Mouse (Mus musculus) forebrain, embryonic 13.5 days (tissue): ENCODE data around the gene Setd7. TPM values are rescaled to one million over a fixed set of nuclear protein-coding genes. Genes with fewer than 3 reads are reported as not detected.
"Not testable (repeated sequence)": the region's sequence is repeated elsewhere in the genome, so short reads cannot be mapped to it uniquely, and the experiment has no call there.

Experiments
- ATAC-seq: fragments of 200-750 bp; cut with Nextera tagmentation; 2 replicates; pipeline ENCODE4 v1.8.0; 2017
- H3K27ac ChIP-seq: fragments of 300-500 bp; sonication (generic); 2 replicates; pipeline ENCODE4 v1.5.1; 2015; ENCODE audit warnings: inconsistent platforms, mild to moderate bottlenecking, moderate library complexity
- H3K27me3 ChIP-seq: fragments of 300-500 bp; sonication (generic); 2 replicates; pipeline ENCODE4 v1.6.1; 2015; ENCODE audit warnings: mild to moderate bottlenecking, inconsistent platforms
- H3K36me3 ChIP-seq: fragments of 300-500 bp; sonication (generic); 2 replicates; pipeline ENCODE4 v1.6.1; 2015; ENCODE audit warnings: mild to moderate bottlenecking, inconsistent platforms; ENCODE audit not compliant: poor library complexity, severe bottlenecking
- H3K4me1 ChIP-seq: fragments of 300-500 bp; sonication (generic); 2 replicates; pipeline ENCODE4 v1.6.1; 2015; ENCODE audit warnings: inconsistent platforms
- H3K4me2 ChIP-seq: fragments of 300-500 bp; sonication (generic); 2 replicates; pipeline ENCODE4 v1.6.1; 2015; ENCODE audit warnings: inconsistent platforms, mild to moderate bottlenecking, moderate library complexity
- H3K4me3 ChIP-seq: fragments of 300-500 bp; sonication (generic); 2 replicates; pipeline ENCODE4 v1.5.1; 2015; ENCODE audit warnings: mild to moderate bottlenecking, inconsistent platforms
- H3K9ac ChIP-seq: fragments of 300-500 bp; sonication (generic); 2 replicates; pipeline ENCODE4 v1.6.1; 2015; ENCODE audit warnings: mild to moderate bottlenecking, inconsistent platforms
- H3K9me3 ChIP-seq: fragments of 300-500 bp; sonication (generic); replicated peaks from 2 replicates; pipeline ENCODE4 v1.6.1; 2016; ENCODE audit warnings: inconsistent platforms
- WGBS: fragments of 180-500 bp; shearing (Covaris S2); methylation state at CpG from one replicate; pipeline ENCODE4 v1.1.7; 2015; 5-methylcytosine and 5-hydroxymethylcytosine counted together
- polyA plus RNA-seq: library from polyadenylated mRNA; unstranded; fragments of >200 nt; fragmentation: Nextera tagmentation; extraction: Ambion mirVana; gene quantifications from 2 replicates; pipeline ENCODE4 v1.2.1, GENCODE M21; 2015

Gene Setd7
- polyA plus RNA-seq, 1 experiment from 2014 or later = 5.1 TPM

GRCm38 (mm10) chr3:51583574-51584391, 23.1 kb upstream of the Setd7 start:
- WGBS = 30% methylated on average over 18 of the region's 18 CpGs
- Histone ChIP-seq H3K9me3 (no peaks in the 10 kb centered on the region), H3K36me3 (no peaks in the 10 kb centered on the region), H3K27me3 (no peaks in the 10 kb centered on the region), H3K9ac (peak overlapping the region; percentile 18; the same call in 1 of the 2 replicates), H3K4me2 (no peak overlapping the region), H3K27ac (no peak overlapping the region), H3K4me1 (0 out of 2 replicates have a peak, but pooled peaks cover 5% of the 10 kb centered on the region), H3K4me3 (no peak overlapping the region)
- ATAC-seq = peak; percentile 87

DNA sequence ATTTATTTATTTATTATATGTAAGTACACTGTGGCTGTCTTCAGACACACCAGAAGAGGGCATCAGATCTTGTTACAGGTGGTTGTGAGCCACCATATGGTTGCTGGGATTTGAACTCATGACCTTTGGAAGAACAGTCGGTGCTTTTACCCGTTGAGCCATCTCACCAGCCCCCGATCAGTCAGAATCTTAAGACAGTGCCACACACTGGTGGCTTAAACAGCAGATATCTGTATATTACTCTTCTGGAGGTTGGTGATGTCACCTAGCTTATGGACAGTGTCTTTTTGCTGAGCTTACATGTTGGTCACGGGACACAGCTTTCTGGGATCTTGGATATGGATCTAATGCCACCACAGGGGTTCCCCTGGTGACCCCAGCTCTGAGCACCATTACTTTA, 18.6 kb upstream of the Setd7 start:
- ATAC-seq, H3K27ac ChIP-seq, H3K9me3 ChIP-seq, H3K9ac ChIP-seq, H3K27me3 ChIP-seq, H3K36me3 ChIP-seq, H3K4me1 ChIP-seq, H3K4me2 ChIP-seq, H3K4me3 ChIP-seq: not testable (repeated sequence)
- 78% methylated on average over 4 of the region's 4 CpGs for WGBS

GRCm38 (mm10) chr3:51577816-51578749, 17.4 kb upstream of the Setd7 start:
- H3K9ac ChIP-seq = no peak overlapping the region
- no peak overlapping the region for H3K4me3 ChIP-seq
- peaks cover 6% of the 10 kb centered on the region; the same call in 1 of the 2 replicates for H3K4me1 ChIP-seq
- H3K9me3 ChIP-seq = no peaks in the 10 kb centered on the region
- no peak overlapping the region for H3K27ac ChIP-seq
- no peak for ATAC-seq
- WGBS = 85% methylated on average over 12 of the region's 12 CpGs
- H3K36me3 ChIP-seq = no peaks in the 10 kb centered on the region
- no peaks in the 10 kb centered on the region for H3K27me3 ChIP-seq
- H3K4me2 ChIP-seq = no peak overlapping the region

DNA sequence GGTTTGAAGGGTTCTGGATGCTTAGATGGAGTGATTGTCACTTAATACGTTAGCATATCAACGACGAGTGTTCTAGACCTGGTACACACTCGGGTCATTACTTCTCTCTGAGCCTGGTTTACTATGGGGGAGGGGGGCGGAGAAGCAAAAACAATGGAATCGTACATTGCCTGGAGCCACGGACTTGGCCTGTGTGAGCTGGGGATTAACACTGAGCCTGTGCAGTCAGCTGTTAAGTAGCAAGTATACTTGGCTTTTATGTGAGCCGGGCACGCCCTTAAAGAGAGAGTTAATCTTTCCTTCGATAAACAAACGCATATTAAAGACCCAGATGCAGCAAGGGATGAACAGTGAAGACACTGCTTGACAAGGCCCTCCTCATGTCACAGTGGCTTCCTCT, 16.7 kb upstream of the Setd7 start:
- WGBS = 27% methylated on average over 11 of the region's 11 CpGs
- no peak for ATAC-seq
- H3K27ac ChIP-seq = no peak overlapping the region

DNA sequence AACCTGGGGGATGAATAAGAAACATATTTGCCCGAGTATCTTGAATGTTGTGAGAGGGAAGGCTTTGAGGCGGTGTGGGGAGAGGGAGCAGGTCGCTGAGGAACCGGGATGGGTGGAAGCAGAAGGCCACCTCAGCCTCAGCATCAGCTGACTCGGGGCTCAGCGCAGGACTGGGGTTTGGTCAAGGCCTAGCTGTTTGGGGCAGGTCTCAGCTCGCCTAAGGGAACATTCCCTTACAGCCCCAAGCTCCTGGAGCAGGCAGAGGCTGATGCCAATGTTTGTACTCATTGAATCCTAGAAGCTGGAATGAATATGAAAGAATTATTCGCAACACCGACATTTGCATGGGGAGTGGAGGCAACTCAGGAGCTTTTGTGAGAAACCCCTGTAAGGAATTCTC, 13.2 kb upstream of the Setd7 start:
- no peaks in the 10 kb centered on the region for H3K36me3 ChIP-seq
- no peak overlapping the region for H3K4me3 ChIP-seq
- ATAC-seq = no peak
- H3K27me3 ChIP-seq = no peaks in the 10 kb centered on the region
- 64% methylated on average over 9 of the region's 9 CpGs for WGBS
- no peak overlapping the region for H3K4me2 ChIP-seq
- H3K27ac ChIP-seq = no peak overlapping the region
- H3K4me1 ChIP-seq = peaks cover 6% of the 10 kb centered on the region; the same call in 1 of the 2 replicates
- H3K9me3 ChIP-seq = no peaks in the 10 kb centered on the region
- no peak overlapping the region for H3K9ac ChIP-seq

More for the DNA sequence above, 16.7 kb upstream of the Setd7 start:
- H3K4me3 ChIP-seq = no peak overlapping the region
- no peaks in the 10 kb centered on the region for H3K27me3 ChIP-seq
- H3K36me3 ChIP-seq = no peaks in the 10 kb centered on the region
- peaks cover 6% of the 10 kb centered on the region; the same call in 1 of the 2 replicates for H3K4me1 ChIP-seq
- H3K4me2 ChIP-seq = no peak overlapping the region
- H3K9me3 ChIP-seq = no peaks in the 10 kb centered on the region
- no peak overlapping the region for H3K9ac ChIP-seq

- H3K27ac ChIP-seq = no peak overlapping the region
- 97% methylated on average over 4 of the region's 4 CpGs for WGBS
- no peaks in the 10 kb centered on the region for H3K4me1 ChIP-seq
- H3K4me2 ChIP-seq = no peak overlapping the region
- no peak overlapping the region for H3K9ac ChIP-seq
- no peaks in the 10 kb centered on the region for H3K27me3 ChIP-seq
- H3K4me3 ChIP-seq = no peak overlapping the region
- H3K9me3 ChIP-seq = no peaks in the 10 kb centered on the region
- no peaks in the 10 kb centered on the region for H3K36me3 ChIP-seq
- ATAC-seq = no peak
These were observed 9.5 kb upstream of the Setd7 start for GRCm38 (mm10) chr3:51570200-51570599.

GRCm38 (mm10) chr3:51561993-51562385, 1.3 kb upstream of the Setd7 start:
- H3K9ac ChIP-seq = no peak overlapping the region
- no peaks in the 10 kb centered on the region for H3K9me3 ChIP-seq
- WGBS = 54% methylated on average over 6 of the region's 6 CpGs
- peaks cover 34% of the 10 kb centered on the region for H3K4me1 ChIP-seq
- H3K4me2 ChIP-seq = peak overlapping the region; percentile 94
- no peaks in the 10 kb centered on the region for H3K27me3 ChIP-seq
- no peak for ATAC-seq
- peak overlapping the region; percentile 80 for H3K4me3 ChIP-seq
- H3K27ac ChIP-seq = 0 out of 2 replicates have a peak overlapping the region, but pooled peaks have one; percentile 96
- H3K36me3 ChIP-seq = peaks cover 3% of the 10 kb centered on the region; the same call in 1 of the 2 replicates

DNA sequence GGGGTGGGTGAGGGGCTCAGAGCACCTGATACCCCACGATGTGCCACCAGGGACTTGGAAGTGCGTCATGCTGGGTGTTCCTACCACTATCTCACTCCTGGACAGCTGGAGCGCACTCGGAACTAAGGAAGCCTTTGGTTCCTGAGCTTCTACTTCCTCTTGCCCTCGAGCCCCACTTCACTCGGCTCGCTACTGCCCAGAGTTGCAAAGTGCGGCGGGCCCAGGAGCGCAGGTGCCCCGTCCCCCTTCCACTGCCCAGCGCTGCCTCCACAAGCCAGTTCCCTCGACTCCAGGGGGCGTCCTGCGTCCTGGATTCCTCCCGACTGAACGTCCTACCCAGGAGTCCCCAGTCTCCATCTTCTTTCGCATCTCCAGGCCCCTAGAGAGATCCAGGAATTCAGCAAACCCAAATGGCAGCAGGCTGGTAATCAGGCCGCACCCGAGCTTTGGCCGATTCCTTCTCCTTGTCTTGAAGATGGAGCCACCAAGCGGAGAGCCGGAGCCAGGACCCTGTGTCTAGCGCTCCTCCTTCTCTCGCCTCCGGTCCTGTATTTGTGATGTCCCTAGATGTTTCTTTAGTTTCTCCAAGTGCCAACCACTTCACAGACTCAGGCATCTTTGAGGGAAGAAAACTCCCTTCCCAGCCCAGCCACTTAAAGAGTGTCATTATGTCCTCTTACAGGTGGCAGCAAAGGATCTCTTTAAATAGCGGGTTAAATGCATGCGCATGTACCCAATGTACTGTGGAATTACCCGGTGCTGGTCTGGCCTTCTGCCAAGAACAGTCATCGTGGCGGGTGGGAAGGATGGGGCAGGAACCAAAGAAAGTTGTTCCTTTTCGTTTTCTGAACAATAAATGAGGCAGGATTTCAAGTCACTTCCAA, 672 bp upstream of the Setd7 start:
- 1% methylated on average over 32 of the region's 32 CpGs for WGBS
- H3K27ac ChIP-seq = peak overlapping the region; percentile 96
- H3K4me1 ChIP-seq = peaks cover 34% of the 10 kb centered on the region
- peak overlapping the region; percentile 94 for H3K4me2 ChIP-seq
- peak; percentile 51 for ATAC-seq
- peak overlapping the region; percentile 80 for H3K4me3 ChIP-seq
- H3K9me3 ChIP-seq = no peaks in the 10 kb centered on the region
- H3K9ac ChIP-seq = peak overlapping the region; percentile 96
- peaks cover 4% of the 10 kb centered on the region; the same call in 1 of the 2 replicates for H3K36me3 ChIP-seq
- no peaks in the 10 kb centered on the region for H3K27me3 ChIP-seq

- Histone ChIP-seq H3K4me1 (peaks cover 46% of the 10 kb centered on the region), H3K27me3 (no peaks in the 10 kb centered on the region), H3K4me3 (peak overlapping the region; percentile 80), H3K27ac (peak overlapping the region; percentile 96), H3K9me3 (no peaks in the 10 kb centered on the region), H3K9ac (peak overlapping the region; percentile 96), H3K36me3 (peaks cover 4% of the 10 kb centered on the region; the same call in 1 of the 2 replicates), H3K4me2 (peak overlapping the region; percentile 94)
- ATAC-seq = peak; percentile 68
- WGBS = under 1% methylated on average over 61 of the region's 80 CpGs
These were observed 857 bp downstream of the Setd7 start for GRCm38 (mm10) chr3:51559594-51560450.

DNA sequence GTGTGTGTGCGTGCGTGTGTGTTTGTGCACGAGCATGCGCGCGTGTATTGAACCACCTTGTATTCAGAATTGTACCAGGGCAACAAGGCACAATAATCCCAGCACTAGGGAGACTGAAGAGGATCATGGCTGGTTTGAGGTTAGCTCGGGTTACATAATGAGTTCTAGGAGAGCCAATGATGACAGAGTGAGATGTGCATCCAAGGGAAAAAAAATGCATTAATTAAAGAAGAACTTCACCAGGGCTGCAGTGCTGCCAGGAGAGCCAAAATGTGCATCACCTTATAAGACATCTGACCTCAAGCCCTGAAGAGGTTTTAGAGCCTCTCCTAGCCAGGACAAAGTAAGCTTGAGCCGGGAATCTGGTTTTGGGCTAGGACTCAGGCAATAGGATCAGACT, 5.1 kb downstream of the Setd7 start:
- no peaks in the 10 kb centered on the region for H3K9me3 ChIP-seq
- H3K27ac ChIP-seq = no peak overlapping the region
- H3K36me3 ChIP-seq = peaks cover 4% of the 10 kb centered on the region; the same call in 1 of the 2 replicates
- H3K4me1 ChIP-seq = peaks cover 60% of the 10 kb centered on the region
- no peak overlapping the region for H3K4me2 ChIP-seq
- no peak overlapping the region for H3K9ac ChIP-seq
- H3K27me3 ChIP-seq = no peaks in the 10 kb centered on the region
- ATAC-seq = no peak
- no peak overlapping the region for H3K4me3 ChIP-seq
- 59% methylated on average over 8 of the region's 8 CpGs for WGBS
